Mouse (Mus musculus): ENCODE data around the gene Tmprss2. TPM values are rescaled to one million over a fixed set of nuclear protein-coding genes. Genes with fewer than 3 reads are reported as not detected.

The Tmprss2 gene
- polyA plus RNA-seq (2012; rRNA removed) = 0.08 and 0.13 TPM in 2 replicates

DNA sequence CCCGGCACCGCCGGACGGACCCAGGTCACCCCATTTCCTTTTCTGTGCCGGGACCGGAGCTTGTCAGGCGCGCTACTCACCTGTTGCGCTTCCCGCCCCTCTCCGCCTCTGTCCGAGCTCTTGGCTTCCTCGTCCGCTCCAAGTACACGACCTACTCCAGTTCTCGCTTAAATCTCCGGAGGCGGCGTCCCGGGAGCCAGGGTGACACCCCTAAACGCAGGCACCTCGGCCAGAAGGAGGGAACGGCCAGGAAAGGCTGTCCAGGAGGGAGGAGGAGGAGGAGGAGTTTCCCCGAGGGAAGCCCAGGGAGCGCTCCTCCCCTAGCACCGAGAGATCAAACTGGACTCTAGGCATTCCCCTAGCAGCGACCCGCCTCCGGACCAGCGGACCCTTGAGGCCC, at the start of gene Tmprss2:
TSS of gene Tmprss2 (minus strand) at position 257 of the 400 bp plus-strand sequence.

Other genes with a start within 250 kb of the Tmprss2 start
- gene Mx1, start 148.3 kb downstream of the Tmprss2 start, polyA plus RNA-seq (2012; rRNA removed) = 0.25 and 0.36 TPM in 2 replicates
- gene Fam3b, start 96.4 kb downstream of the Tmprss2 start, polyA plus RNA-seq (2012; rRNA removed) = 0.10 TPM in 1 of 2 replicates, not detected in the other
- 0.71 and 0.88 TPM in 2 replicates for gene Ripk4, start 152.6 kb upstream of the Tmprss2 start, polyA plus RNA-seq (2012; rRNA removed)
- 18.9 and 20.2 TPM in 2 replicates for gene Prdm15, start 240.7 kb upstream of the Tmprss2 start, polyA plus RNA-seq (2012; rRNA removed)